Mouse (Mus musculus): ENCODE results near the gene Cfap126.

Cfap126 gene

GRCm38 (mm10) chr1:171096110-171096964 lies 17.4 kb upstream of the Cfap126 start:
- DNase-seq (ENCODE audit: low spot score in 2 of 2) = no peak

- no peak for DNase-seq (ENCODE audit: low spot score in 2 of 2)
Observed at GRCm38 (mm10) chr1:171097136-171097535, 16.6 kb upstream of the Cfap126 start.

GRCm38 (mm10) chr1:171097612-171098011 lies 16.1 kb upstream of the Cfap126 start:
- no peak for DNase-seq (ENCODE audit: low spot score in 2 of 2)

- DNase-seq (ENCODE audit: low spot score in 2 of 2) = no peak
Observed at GRCm38 (mm10) chr1:171101033-171101432, 12.7 kb upstream of the Cfap126 start.

GRCm38 (mm10) chr1:171101733-171102546 lies 11.8 kb upstream of the Cfap126 start:
- peak; percentile 70 to 76 for DNase-seq (ENCODE audit: low spot score in 2 of 2)

- peak; percentile 68 to 73 for DNase-seq (ENCODE audit: low spot score in 2 of 2)
Observed at GRCm38 (mm10) chr1:171102547-171103177, 11.1 kb upstream of the Cfap126 start.

- no peak for DNase-seq (ENCODE audit: low spot score in 2 of 2)
Observed at GRCm38 (mm10) chr1:171103179-171103840, 10.4 kb upstream of the Cfap126 start.

- DNase-seq (ENCODE audit: low spot score in 2 of 2) = no peak
Observed at GRCm38 (mm10) chr1:171105226-171105625, 8.5 kb upstream of the Cfap126 start.

GRCm38 (mm10) chr1:171109620-171110019 lies 4.1 kb upstream of the Cfap126 start:
- no peak for DNase-seq (ENCODE audit: low spot score in 2 of 2)

- DNase-seq (ENCODE audit: low spot score in 2 of 2) = peak in 1 of 2 experiments; percentile 6
Observed at GRCm38 (mm10) chr1:171110659-171111019, 3.1 kb upstream of the Cfap126 start.

- DNase-seq (ENCODE audit: low spot score in 2 of 2) = peak; percentile 81 to 86
Observed at GRCm38 (mm10) chr1:171111020-171111780, 2.5 kb upstream of the Cfap126 start.

- peak in 1 of 2 experiments; percentile 17 for DNase-seq (ENCODE audit: low spot score in 2 of 2)
Observed at GRCm38 (mm10) chr1:171111781-171112575, 1.7 kb upstream of the Cfap126 start.

- DNase-seq (ENCODE audit: low spot score in 2 of 2) = no peak
Observed at GRCm38 (mm10) chr1:171112986-171113385, 732 bp upstream of the Cfap126 start.

- no peak for DNase-seq (ENCODE audit: low spot score in 2 of 2)
Observed at GRCm38 (mm10) chr1:171116280-171116679, 2.6 kb downstream of the Cfap126 start.

GRCm38 (mm10) chr1:171118269-171118684 lies 4.6 kb downstream of the Cfap126 start:
- peak in 1 of 2 experiments; percentile 40 for DNase-seq (ENCODE audit: low spot score in 2 of 2)

- DNase-seq (ENCODE audit: low spot score in 2 of 2) = no peak
Observed at GRCm38 (mm10) chr1:171118996-171119395, 5.3 kb downstream of the Cfap126 start.

GRCm38 (mm10) chr1:171119405-171119804 lies 5.7 kb downstream of the Cfap126 start:
- DNase-seq (ENCODE audit: low spot score in 2 of 2) = no peak

GRCm38 (mm10) chr1:171120893-171121292 lies 7.2 kb downstream of the Cfap126 start:
- no peak for DNase-seq (ENCODE audit: low spot score in 2 of 2)

GRCm38 (mm10) chr1:171121839-171122238 lies 8.1 kb downstream of the Cfap126 start:
- no peak for DNase-seq (ENCODE audit: low spot score in 2 of 2)

GRCm38 (mm10) chr1:171122932-171123331 lies 9.2 kb downstream of the Cfap126 start:
- no peak for DNase-seq (ENCODE audit: low spot score in 2 of 2)
